Mouse (Mus musculus) right cerebral cortex, adult 2 months (tissue): ENCODE data around the gene Khsrp.

Source experiments
- DNase-seq, 2 experiments: peaks; one replicate each; pipeline ENCODE4 v3.0.0; 2021 to 2022; ENCODE audit warnings: low spot score in 2 of 2

Gene Khsrp

GRCm38 (mm10) chr17:57031661-57032420 lies 519 bp upstream of the Khsrp start:
- peak; percentile 100 for DNase-seq

- DNase-seq, result no peak
These were observed 1.6 kb downstream of the Khsrp start for GRCm38 (mm10) chr17:57029691-57030090.

- DNase-seq, result no peak
These were observed 3.9 kb downstream of the Khsrp start for GRCm38 (mm10) chr17:57027471-57027870.

GRCm38 (mm10) chr17:57020960-57021359 lies 10.4 kb downstream of the Khsrp start:
- no peak for DNase-seq

- DNase-seq, result no peak
These were observed 11.6 kb downstream of the Khsrp start for GRCm38 (mm10) chr17:57019693-57020092.

- DNase-seq, result no peak
These were observed 19.0 kb downstream of the Khsrp start for GRCm38 (mm10) chr17:57012245-57012795.

- DNase-seq, result peak; percentile 95 to 96
These were observed 19.8 kb downstream of the Khsrp start, which contains the start of the genes Gtf2f1 and Gm17949 for GRCm38 (mm10) chr17:57011236-57012141. Gene Gtf2f1 (minus strand): TSS chr17:57011288. Gene Gm17949 (plus strand): TSS chr17:57011469.

GRCm38 (mm10) chr17:57010911-57011235 lies 20.4 kb downstream of the Khsrp start:
- no peak for DNase-seq

GRCm38 (mm10) chr17:57007137-57007905 lies 24.0 kb downstream of the Khsrp start:
- DNase-seq, result no peak

GRCm38 (mm10) chr17:57003994-57004393 lies 27.3 kb downstream of the Khsrp start:
- DNase-seq, result no peak

GRCm38 (mm10) chr17:57001228-57001627 lies 30.1 kb downstream of the Khsrp start:
- no peak for DNase-seq

- no peak for DNase-seq
These were observed 31.2 kb downstream of the Khsrp start, which contains the start of gene Pspn for GRCm38 (mm10) chr17:56999968-57000609. Gene Pspn (minus strand): TSS chr17:57000018.

GRCm38 (mm10) chr17:56999414-56999813 lies 31.9 kb downstream of the Khsrp start:
- DNase-seq, result no peak

- DNase-seq, result peak; percentile 94 to 96
These were observed 34.2 kb downstream of the Khsrp start, which contains the start of gene Alkbh7 for GRCm38 (mm10) chr17:56997029-56997667. Gene Alkbh7 (plus strand): TSS chr17:56997339.

GRCm38 (mm10) chr17:56996506-56996905 lies 34.8 kb downstream of the Khsrp start:
- no peak for DNase-seq

GRCm38 (mm10) chr17:56995046-56995445 lies 36.3 kb downstream of the Khsrp start:
- DNase-seq, result no peak

GRCm38 (mm10) chr17:56990966-56991365 lies 40.4 kb downstream of the Khsrp start:
- DNase-seq, result no peak

- DNase-seq, result peak; percentile 97 to 99
These were observed 41.1 kb downstream of the Khsrp start, which contains the start of gene Clpp for GRCm38 (mm10) chr17:56990115-56990746. Gene Clpp (plus strand): TSS chr17:56990305.

GRCm38 (mm10) chr17:56989467-56990114 lies 41.7 kb downstream of the Khsrp start:
- peak; percentile 76 to 87 for DNase-seq
